Mouse (Mus musculus) kidney, postnatal 25 days (tissue): ENCODE results near the gene BC035044.
"Not testable (repeated sequence)": the region's sequence is repeated elsewhere in the genome, so short reads cannot be mapped to it uniquely, and the experiment has no call there.

Experiments used
- DNase-seq, 2 experiments: peaks; one replicate each; pipeline ENCODE4 v3.0.0; 2021; ENCODE audit warnings: mixed read lengths in 2 of 2

BC035044 gene

GRCm38 (mm10) chr6:128849902-128850301 is 41.0 kb downstream of the BC035044 start:
- peak; percentile 62 to 77 for DNase-seq

DNA sequence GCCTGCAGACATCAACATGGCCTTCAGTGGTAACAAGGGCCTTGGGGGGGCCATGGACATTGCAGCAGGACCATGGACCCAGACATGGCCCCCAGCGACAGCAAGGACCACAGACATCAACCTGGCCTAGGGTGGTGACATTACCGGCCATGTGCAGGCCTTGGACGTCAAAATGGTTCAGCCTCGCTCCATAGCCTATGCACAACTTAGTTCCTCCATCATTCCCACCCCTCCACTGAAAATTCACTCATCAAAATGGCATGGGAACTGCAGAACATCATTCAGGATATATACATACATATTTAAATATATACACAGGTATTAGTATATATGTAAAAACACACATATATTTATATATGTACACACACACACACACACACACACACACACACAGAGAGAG is 43.5 kb downstream of the BC035044 start:
- DNase-seq, result no peak

GRCm38 (mm10) chr6:128845998-128846542 is 44.9 kb downstream of the BC035044 start:
- DNase-seq, result no peak

DNA sequence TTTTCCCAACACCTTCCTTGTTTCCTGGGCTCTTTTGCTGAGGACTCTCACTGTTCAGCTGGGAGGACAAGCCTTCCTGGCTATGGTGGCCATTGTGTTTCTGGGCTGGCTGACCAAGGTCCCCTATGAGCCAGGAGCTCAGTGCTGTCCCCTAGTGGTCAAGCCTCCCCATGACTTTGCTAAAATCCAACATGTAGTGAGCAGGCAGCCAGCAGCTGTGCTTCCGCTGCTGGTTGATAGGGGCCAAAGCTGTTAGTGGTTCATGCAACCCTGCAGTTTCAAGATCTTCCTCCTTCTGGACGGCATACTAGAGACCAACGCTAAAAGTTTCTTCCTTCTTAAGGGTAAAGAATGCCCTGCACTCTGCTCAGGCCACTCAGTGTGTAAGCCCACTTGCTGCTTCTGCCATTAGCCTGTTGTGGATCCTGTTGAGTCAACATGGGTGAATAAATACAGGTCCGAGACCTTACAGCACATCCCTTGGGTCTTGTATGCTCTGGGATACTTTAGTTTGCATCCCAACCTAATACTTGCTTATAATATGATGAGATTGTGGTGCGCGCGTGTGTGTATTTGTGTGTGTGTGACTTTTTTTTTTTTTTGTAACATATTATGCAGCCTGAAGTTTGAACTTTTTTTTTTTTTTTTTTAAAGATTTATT is 45.5 kb downstream of the BC035044 start:
- DNase-seq, result peak; percentile 91 to 92

DNA sequence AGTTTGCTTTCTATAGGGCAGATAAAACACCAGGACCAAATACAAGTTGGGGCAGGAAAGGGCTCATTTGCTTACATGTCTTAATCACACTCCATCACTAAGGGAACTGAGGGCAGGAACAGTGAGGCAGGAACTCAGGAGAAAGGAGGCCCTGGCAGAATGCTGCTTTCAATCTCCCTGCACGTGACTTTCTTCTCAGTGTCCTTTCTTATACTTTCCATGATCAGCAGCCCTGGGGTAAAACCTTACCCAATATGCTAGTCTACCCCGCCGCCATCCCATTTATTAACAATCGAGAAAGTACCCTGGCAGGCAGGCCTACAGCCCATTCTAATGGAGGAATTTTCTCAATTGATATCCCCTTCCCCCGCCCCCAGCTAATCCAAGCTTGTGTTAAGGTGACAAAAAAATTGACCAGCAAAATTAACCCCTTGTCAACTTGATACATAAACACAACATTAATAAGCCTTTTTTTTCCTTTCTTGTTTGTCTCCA is 46.3 kb downstream of the BC035044 start:
- DNase-seq, result no peak

DNA sequence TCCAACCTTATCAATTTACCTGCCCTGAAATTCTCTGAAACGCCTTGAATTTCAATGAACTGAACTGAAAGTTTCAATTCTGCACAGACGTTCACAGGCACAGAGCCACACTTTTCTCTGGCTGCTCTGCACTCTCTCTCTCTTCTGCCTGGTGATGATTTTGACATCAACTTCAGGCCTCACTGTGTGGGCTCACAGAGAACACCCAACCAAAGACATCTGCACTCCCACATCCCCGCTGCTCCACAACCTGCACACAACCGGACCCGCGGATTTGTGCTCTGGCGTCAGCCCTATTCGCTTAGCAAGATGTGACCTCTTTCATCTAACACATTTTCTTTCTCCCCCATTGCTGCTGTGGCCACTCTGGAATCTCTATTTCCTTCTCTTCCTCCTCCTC is 46.8 kb downstream of the BC035044 start:
- peak in 1 of 2 experiments; percentile 40 for DNase-seq

GRCm38 (mm10) chr6:128843479-128843992 is 47.4 kb downstream of the BC035044 start:
- DNase-seq, result peak; percentile 88

- DNase-seq, result peak; percentile 88 to 93
These were observed 47.9 kb downstream of the BC035044 start for GRCm38 (mm10) chr6:128842945-128843478.

DNA sequence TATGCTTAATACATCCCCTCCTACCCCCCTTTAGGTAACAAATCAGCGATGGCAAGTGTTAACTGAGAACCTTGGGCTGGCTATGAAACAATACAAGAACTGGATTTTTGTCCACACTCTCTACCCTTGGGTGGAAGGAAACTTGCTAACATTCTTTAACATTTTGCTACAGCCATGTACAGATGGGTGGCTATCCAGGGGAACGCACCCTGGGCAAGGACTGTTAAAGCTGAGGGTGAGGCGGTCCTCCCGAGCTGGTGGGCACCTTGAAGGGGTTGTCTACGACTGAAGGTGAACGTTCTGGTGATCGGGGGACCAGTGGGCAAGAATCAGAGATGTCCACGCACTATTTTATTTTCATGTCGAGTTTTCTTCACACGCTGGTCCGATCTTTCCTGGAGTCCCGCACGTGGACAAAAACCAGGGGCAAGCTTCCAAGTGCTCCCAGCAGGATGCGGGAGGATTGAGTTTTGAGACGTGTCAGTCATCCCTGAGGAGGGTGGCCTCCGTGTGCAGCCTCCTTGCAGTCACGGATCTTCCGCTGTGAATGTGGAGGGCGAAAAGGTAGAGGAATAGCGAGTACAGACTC is 48.5 kb downstream of the BC035044 start:
- no peak for DNase-seq

GRCm38 (mm10) chr6:128841327-128842089 is 49.4 kb downstream of the BC035044 start:
- no peak for DNase-seq

GRCm38 (mm10) chr6:128840669-128841068 is 50.3 kb downstream of the BC035044 start:
- DNase-seq, result not testable (repeated sequence)

- DNase-seq, result no peak
These were observed 51.0 kb downstream of the BC035044 start for GRCm38 (mm10) chr6:128839921-128840320.

- DNase-seq, result peak; percentile 90 to 92
These were observed 51.6 kb downstream of the BC035044 start for GRCm38 (mm10) chr6:128839266-128839771.

DNA sequence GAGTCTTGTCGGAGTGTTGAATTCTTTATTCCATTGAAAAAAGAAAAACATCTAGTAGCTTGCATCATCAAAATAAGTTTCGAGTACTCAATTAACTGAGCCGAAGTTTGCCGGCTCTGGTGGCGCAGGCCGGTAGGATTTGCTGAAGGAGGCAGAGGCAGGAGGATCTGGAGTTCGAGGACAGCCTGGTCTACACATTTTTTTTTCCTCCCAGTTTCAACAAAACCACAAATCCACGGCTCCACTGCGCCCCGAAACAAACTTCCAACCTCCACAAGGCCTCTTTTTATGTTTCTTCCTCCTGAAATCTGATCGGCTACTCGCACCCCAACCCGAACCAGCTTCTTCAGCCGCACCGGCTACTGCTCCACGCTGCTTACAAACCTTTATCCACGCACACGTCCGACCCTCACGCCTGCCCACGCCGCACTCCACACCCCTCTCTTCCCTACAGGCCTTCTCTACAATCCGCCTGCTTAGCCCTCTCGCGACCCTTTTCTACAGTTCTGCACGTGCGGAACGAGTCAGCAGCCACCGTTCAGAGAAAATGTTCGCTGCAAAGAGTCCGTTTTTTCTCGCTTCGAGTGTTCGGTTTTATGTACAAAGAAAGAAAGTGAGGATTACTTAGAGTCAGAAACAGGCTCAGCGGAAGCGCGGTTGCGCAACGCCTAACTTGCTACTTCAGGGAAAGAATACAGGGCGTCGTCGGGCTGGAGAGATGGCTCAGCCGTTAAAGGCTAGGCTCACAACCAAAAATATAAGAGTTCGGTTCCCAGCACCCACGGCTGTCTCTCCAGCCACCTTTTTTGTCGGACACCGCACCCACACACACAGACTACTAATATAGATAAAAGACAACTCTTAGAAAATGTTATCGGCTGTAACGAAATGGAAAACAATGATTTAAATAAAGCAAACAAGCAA is 52.3 kb downstream of the BC035044 start:
- DNase-seq, result peak; percentile 86 to 90

GRCm38 (mm10) chr6:128837454-128838341 is 53.2 kb downstream of the BC035044 start:
- peak in 1 of 2 experiments; percentile 23 for DNase-seq

DNA sequence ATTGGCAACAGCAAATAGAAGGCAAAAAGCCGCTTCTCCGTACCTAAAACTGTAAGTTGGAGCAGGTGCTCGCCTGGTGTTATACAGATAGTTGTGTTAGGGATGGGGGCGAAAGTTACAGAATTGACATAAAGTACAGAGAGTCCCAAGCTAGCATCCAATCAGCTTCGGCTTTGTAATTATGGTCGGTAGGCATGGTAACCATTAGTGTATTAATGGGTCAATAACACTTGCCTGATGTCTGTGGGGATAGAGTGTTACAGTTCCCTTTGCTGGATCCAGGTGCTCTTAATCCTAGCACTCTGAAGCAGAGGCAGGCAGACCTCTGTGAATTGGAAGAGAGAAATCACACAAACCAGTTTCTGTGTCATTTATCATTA is 54.0 kb downstream of the BC035044 start:
- DNase-seq, result no peak

DNA sequence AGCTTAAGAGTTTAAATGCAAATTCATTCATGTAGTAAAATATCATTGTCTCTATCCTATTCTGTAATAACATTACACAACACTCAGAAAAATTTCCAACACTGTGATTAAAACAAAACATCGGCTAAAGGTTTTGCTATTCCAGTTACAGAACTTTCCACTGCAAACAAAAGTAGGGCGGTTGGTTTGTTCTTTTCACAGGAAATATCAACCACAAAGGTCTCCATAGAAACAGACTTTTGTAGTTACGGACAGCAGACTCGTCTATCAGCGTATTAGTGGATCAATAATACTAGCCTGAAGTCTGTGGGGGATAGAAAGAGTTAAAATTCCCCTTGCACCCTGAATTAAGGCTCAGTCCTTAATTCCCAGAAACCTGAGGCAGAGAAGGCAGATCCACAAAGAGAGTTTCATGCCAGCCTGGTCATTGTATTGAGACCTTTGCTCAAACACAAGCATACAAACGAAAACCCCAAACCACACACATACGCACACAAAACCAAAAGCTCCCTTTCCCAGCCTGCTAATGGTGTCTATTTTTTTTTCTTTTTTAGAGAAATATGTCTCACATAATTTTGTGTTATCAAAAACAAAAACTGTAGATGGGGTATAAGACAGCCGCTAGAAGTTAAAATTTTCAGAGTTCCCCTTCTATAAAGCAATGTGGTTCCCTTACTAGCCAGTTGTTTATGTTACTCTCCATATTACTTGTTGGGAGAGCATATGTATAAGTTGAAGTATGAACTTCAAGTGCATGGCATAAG is 54.6 kb downstream of the BC035044 start:
- DNase-seq, result no peak

GRCm38 (mm10) chr6:128835571-128835970 is 55.4 kb downstream of the BC035044 start:
- DNase-seq, result no peak

- DNase-seq, result no peak
These were observed 57.9 kb downstream of the BC035044 start for GRCm38 (mm10) chr6:128833046-128833445.

- no peak for DNase-seq
These were observed 61.1 kb downstream of the BC035044 start for GRCm38 (mm10) chr6:128829837-128830236.
